Mouse (Mus musculus): Measurements from ENCODE around the gene Atf7. TPM values are rescaled to one million over a fixed set of nuclear protein-coding genes. Genes with fewer than 3 reads are reported as not detected.

Atf7 gene
- total and polyA plus RNA-seq, 2 experiments from 2014 or later = 16.2 to 20.6 TPM

GRCm38 (mm10) chr15:102517976-102518858, 107.0 kb downstream of the Atf7 start, which contains the start of gene Tarbp2:
Tarbp2 (plus strand) TSS chr15:102518192.
- Histone ChIP-seq H3K4me2 (ENCODE audit: low read depth, low read length) (peak within 1 kb of the TSS; percentile 93), H3K4me3 (ENCODE audit: low read depth, low read length) (peak within 1 kb of the TSS; percentile 61), H3K4me1 (ENCODE audit: control insufficient read depth, insufficient read depth) (peaks cover 23% of the 10 kb centered on the region), H3K27ac (ENCODE audit: low read depth) (peak within 1 kb of the TSS; percentile 99), H3K27me3 (ENCODE audit: control insufficient read depth, insufficient read depth, low read length) (no peaks in the 10 kb centered on the region), H3K9me3 (replicated peaks; ENCODE audit: control insufficient read depth, low read length) (no peaks in the 10 kb centered on the region), H3K9ac (replicated peaks; ENCODE audit: low read depth, low read length) (peak within 1 kb of the TSS; percentile 79), H3K36me3 (replicated peaks; ENCODE audit: control insufficient read depth, insufficient read depth, low read length) (peaks cover 17% of the 10 kb centered on the region)
- TF ChIP-seq CTCF (IDR thresholded peaks at IDR 0.05; ENCODE audit: low read depth) = no peak
- TF ChIP-seq EP300 (IDR thresholded peaks at IDR 0.05; ENCODE audit: low read depth) = peak; percentile 91
- ATAC-seq (ENCODE audit: insufficient read depth, low read depth) (peak; percentile 88), DNase-seq (ENCODE audit: low spot score) (peak; percentile 99)
- under 1% methylated on average over 60 of the region's 60 CpGs for WGBS

GRCm38 (mm10) chr15:102517631-102517975, 107.7 kb downstream of the Atf7 start:
- WGBS = 0% methylated on average over 10 of the region's 10 CpGs
- DNase-seq (ENCODE audit: low spot score) (no peak), ATAC-seq (ENCODE audit: insufficient read depth, low read depth) (no peak)
- Histone ChIP-seq H3K9ac (replicated peaks; ENCODE audit: low read depth, low read length) (peak overlapping the region; percentile 58), H3K27me3 (ENCODE audit: control insufficient read depth, insufficient read depth, low read length) (no peaks in the 10 kb centered on the region), H3K4me2 (ENCODE audit: low read depth, low read length) (peak overlapping the region; percentile 93), H3K4me1 (ENCODE audit: control insufficient read depth, insufficient read depth) (peaks cover 23% of the 10 kb centered on the region), H3K36me3 (replicated peaks; ENCODE audit: control insufficient read depth, insufficient read depth, low read length) (peaks cover 16% of the 10 kb centered on the region), H3K27ac (ENCODE audit: low read depth) (peak overlapping the region; percentile 99), H3K4me3 (ENCODE audit: low read depth, low read length) (peak overlapping the region; percentile 61), H3K9me3 (replicated peaks; ENCODE audit: control insufficient read depth, low read length) (no peaks in the 10 kb centered on the region)
- TF ChIP-seq EP300 (IDR thresholded peaks at IDR 0.05; ENCODE audit: low read depth) (no peak), CTCF (IDR thresholded peaks at IDR 0.05; ENCODE audit: low read depth) (no peak)

- Histone ChIP-seq H3K4me1 (ENCODE audit: control insufficient read depth, insufficient read depth) (peaks cover 23% of the 10 kb centered on the region), H3K27me3 (ENCODE audit: control insufficient read depth, insufficient read depth, low read length) (no peaks in the 10 kb centered on the region), H3K9ac (replicated peaks; ENCODE audit: low read depth, low read length) (peak within 1 kb of the TSS; percentile 58), H3K9me3 (replicated peaks; ENCODE audit: control insufficient read depth, low read length) (no peaks in the 10 kb centered on the region), H3K4me2 (ENCODE audit: low read depth, low read length) (peak within 1 kb of the TSS; percentile 93), H3K4me3 (ENCODE audit: low read depth, low read length) (peak within 1 kb of the TSS; percentile 61), H3K36me3 (replicated peaks; ENCODE audit: control insufficient read depth, insufficient read depth, low read length) (peaks cover 9% of the 10 kb centered on the region), H3K27ac (ENCODE audit: low read depth) (peak within 1 kb of the TSS; percentile 99)
- WGBS = under 1% methylated on average over 43 of the region's 43 CpGs
- ATAC-seq (ENCODE audit: insufficient read depth, low read depth) = no peak
- DNase-seq (ENCODE audit: low spot score) = peak; percentile 77
- TF ChIP-seq EP300 (IDR thresholded peaks at IDR 0.05; ENCODE audit: low read depth) (no peak), CTCF (IDR thresholded peaks at IDR 0.05; ENCODE audit: low read depth) (no peak)
These were observed 108.4 kb downstream of the Atf7 start, which contains the start of gene Map3k12 for GRCm38 (mm10) chr15:102516728-102517404. Map3k12 (minus strand) TSS chr15:102517064.

GRCm38 (mm10) chr15:102516293-102516692, 109.0 kb downstream of the Atf7 start:
- Histone ChIP-seq H3K4me2 (ENCODE audit: low read depth, low read length) (peak overlapping the region; percentile 93), H3K4me1 (ENCODE audit: control insufficient read depth, insufficient read depth) (peaks cover 23% of the 10 kb centered on the region), H3K27me3 (ENCODE audit: control insufficient read depth, insufficient read depth, low read length) (no peaks in the 10 kb centered on the region), H3K27ac (ENCODE audit: low read depth) (peak overlapping the region; percentile 99), H3K9me3 (replicated peaks; ENCODE audit: control insufficient read depth, low read length) (no peaks in the 10 kb centered on the region), H3K9ac (replicated peaks; ENCODE audit: low read depth, low read length) (peak overlapping the region; percentile 58), H3K36me3 (replicated peaks; ENCODE audit: control insufficient read depth, insufficient read depth, low read length) (peaks cover 3% of the 10 kb centered on the region; the same call in 1 of the 2 replicates), H3K4me3 (ENCODE audit: low read depth, low read length) (peak overlapping the region; percentile 61)
- DNase-seq (ENCODE audit: low spot score) = no peak
- ATAC-seq (ENCODE audit: insufficient read depth, low read depth) = no peak
- no peak for TF ChIP-seq CTCF (IDR thresholded peaks at IDR 0.05; ENCODE audit: low read depth)
- TF ChIP-seq EP300 (IDR thresholded peaks at IDR 0.05; ENCODE audit: low read depth) = no peak
- WGBS = 5% methylated on average over 12 of the region's 12 CpGs

- TF ChIP-seq CTCF (IDR thresholded peaks at IDR 0.05; ENCODE audit: low read depth) (no peak), EP300 (IDR thresholded peaks at IDR 0.05; ENCODE audit: low read depth) (no peak)
- no peak overlapping the region for H3K9ac ChIP-seq (replicated peaks; ENCODE audit: low read depth, low read length)
- H3K36me3 ChIP-seq (replicated peaks; ENCODE audit: control insufficient read depth, insufficient read depth, low read length) = no peaks in the 10 kb centered on the region
- ATAC-seq (ENCODE audit: insufficient read depth, low read depth) (no peak), DNase-seq (ENCODE audit: low spot score) (no peak)
- no peaks in the 10 kb centered on the region for H3K27me3 ChIP-seq (ENCODE audit: control insufficient read depth, insufficient read depth, low read length)
- H3K27ac ChIP-seq (ENCODE audit: low read depth) = no peak overlapping the region
- H3K9me3 ChIP-seq (replicated peaks; ENCODE audit: control insufficient read depth, low read length) = no peaks in the 10 kb centered on the region
- 57% methylated on average over 4 of the region's 4 CpGs for WGBS
- peaks cover 23% of the 10 kb centered on the region for H3K4me1 ChIP-seq (ENCODE audit: control insufficient read depth, insufficient read depth)
- no peak overlapping the region for H3K4me3 ChIP-seq (ENCODE audit: low read depth, low read length)
- H3K4me2 ChIP-seq (ENCODE audit: low read depth, low read length) = peak overlapping the region; percentile 93
These were observed 109.5 kb downstream of the Atf7 start for GRCm38 (mm10) chr15:102515791-102516190.

Measured in heart, postnatal 0 days (tissue).